Mouse (Mus musculus): ENCODE results near the gene Prpsap1. TPM values are rescaled to one million over a fixed set of nuclear protein-coding genes. Genes with fewer than 3 reads are reported as not detected.

Prpsap1 gene
- polyA plus RNA-seq, 1 experiment from 2014 or later, result 210 TPM

DNA sequence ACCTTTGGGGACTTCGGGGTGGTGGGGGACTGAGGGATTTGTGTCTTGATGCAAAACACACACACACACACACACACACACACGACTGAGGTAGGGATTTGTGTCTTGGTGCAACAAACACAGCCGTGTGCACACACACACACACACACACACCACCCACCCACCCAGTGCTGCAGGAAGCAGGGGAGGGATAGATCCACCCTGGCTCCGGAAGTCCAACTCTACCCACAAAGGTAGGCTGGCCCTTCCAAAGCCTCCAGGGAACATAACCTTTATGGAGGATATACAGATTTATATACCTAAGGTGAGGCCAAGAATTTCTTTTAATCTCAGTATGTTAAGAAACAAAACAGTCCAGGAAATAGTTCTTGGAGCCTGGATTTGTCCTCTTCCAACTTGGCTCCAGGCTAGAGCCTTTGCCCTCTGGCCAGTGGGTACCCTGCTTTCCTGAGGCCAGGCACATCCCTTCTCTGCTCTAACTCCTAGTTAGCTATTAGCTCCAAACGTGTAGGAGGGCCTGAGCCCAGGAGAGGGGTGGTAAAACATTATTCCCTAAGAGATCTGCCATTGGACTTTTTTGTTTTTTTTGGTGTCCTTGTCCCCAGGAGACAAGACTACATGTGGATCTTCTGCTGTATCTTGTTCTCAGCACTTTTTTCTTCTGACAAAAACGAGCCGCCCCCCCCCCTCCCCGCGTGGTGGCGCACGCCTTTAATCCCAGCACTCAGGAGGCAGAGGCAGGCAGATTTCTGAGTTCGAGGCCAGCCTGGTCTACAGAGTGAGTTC is 58.8 kb downstream of the Prpsap1 start:
- peaks cover 45% of the 10 kb centered on the region for H3K36me3 ChIP-seq
- peaks cover 3% of the 10 kb centered on the region; the same call in 1 of the 2 replicates for H3K27me3 ChIP-seq (ENCODE audit: insufficient read depth, poor library complexity, severe bottlenecking)
- 53% methylated on average over 12 of the region's 12 CpGs for WGBS
- H3K4me1 ChIP-seq (replicated peaks), result peaks cover 60% of the 10 kb centered on the region
- no peaks in the 10 kb centered on the region for H3K9me3 ChIP-seq
- DNase-seq (ENCODE audit: low spot score), result no peak
- peak overlapping the region; percentile 98 for H3K27ac ChIP-seq
- H3K4me3 ChIP-seq, result peak overlapping the region; percentile 99

DNA sequence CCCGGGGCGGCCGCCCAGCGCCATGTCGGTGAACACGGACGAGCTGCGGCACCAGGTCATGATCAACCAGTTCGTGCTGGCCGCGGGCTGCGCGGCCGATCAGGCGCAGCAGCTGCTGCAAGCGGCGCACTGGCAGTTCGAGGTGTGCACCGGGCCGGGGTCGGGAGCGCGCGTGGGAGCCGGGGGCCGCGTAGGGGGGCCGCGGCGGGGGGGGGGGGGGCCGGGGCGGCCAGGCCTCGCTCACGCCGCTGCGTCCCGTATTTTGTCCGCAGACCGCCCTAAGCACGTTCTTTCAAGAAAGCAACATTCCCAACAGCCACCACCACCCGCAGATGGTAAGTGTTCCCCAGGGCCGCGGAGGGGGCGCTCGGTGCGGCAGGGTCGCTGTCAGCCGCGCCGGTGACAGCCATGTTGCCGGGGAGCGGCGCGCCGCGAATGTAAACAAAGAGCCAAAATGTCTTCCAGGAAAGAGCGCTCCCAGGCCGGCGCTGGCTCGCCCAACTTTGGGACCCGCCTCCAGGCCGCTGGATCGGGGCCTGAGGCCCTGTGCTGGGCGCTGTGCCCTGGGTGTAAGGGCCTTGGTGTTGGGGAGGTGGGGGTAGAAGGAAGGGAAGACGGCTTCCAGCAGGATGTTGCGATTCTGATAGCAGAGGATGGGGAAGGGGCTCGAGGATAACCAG is 59.6 kb downstream of the Prpsap1 start:
- H3K4me1 ChIP-seq (replicated peaks), result peaks cover 61% of the 10 kb centered on the region

DNA sequence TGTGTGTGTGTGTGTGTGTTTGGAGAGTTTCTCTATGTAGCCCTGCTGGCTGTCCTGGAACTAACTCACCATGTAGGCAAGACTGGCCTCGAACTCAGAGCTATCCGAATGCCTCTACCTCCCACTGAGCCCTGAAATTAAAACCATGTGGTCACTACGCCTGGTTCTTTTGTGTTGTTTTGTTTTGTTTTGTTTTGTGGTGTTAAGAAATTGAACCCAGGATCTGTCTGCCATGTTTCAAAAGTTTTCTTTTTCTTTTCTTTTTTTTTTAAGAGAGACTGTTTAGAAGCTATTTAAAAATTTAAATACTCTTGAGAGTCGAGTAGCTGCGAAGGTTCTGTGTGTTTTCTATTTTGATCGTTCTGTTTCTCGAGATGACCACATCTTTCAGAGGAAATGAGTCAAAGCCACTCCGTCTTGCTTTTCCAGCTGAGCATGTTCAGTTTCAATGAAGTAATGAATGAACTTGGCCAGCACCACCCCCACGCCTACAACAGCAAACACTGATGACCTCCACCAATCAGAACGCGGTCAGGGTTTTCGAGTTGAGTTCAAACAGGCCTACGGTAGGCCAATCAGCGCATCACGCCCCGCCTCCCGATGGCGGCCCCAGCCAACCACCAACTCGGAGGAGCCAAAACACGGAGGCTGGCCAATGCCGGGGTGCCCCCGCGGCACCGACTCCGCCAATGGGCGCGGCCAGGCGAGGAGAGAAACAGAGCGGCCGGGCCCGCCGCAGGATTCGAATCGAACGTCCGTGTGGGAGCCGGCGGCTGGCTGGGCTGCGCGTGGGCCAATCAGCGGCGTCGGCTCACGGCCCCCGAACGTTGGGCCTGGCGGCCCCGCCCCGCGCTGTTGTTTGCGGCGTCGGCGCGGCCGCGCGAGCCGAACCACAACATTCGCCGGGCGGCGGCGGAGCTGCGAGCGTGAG is 60.4 kb downstream of the Prpsap1 start, which contains the start of gene Ubald2:
Gene Ubald2, plus strand, starts transcription at position 739 of the 931 bp plus-strand sequence.
- peak within 1 kb of the TSS; percentile 98 for H3K27ac ChIP-seq
- 2% methylated on average over 66 of the region's 66 CpGs for WGBS
- H3K4me3 ChIP-seq, result peak within 1 kb of the TSS; percentile 99
- no peaks in the 10 kb centered on the region for H3K9me3 ChIP-seq
- H3K27me3 ChIP-seq (ENCODE audit: insufficient read depth, poor library complexity, severe bottlenecking), result peaks cover 3% of the 10 kb centered on the region; the same call in 1 of the 2 replicates
- peak; percentile 100 for DNase-seq (ENCODE audit: low spot score)
- peaks cover 65% of the 10 kb centered on the region for H3K4me1 ChIP-seq (replicated peaks)
- H3K36me3 ChIP-seq, result peaks cover 30% of the 10 kb centered on the region

More for the DNA sequence above, 59.6 kb downstream of the Prpsap1 start:
- DNase-seq (ENCODE audit: low spot score), result peak; percentile 75
- Histone ChIP-seq H3K36me3 (peaks cover 37% of the 10 kb centered on the region), H3K4me3 (peak overlapping the region; percentile 99), H3K27ac (peak overlapping the region; percentile 98), H3K27me3 (ENCODE audit: insufficient read depth, poor library complexity, severe bottlenecking) (peaks cover 3% of the 10 kb centered on the region; the same call in 1 of the 2 replicates), H3K9me3 (no peaks in the 10 kb centered on the region)
- under 1% methylated on average over 66 of the region's 67 CpGs for WGBS

DNA sequence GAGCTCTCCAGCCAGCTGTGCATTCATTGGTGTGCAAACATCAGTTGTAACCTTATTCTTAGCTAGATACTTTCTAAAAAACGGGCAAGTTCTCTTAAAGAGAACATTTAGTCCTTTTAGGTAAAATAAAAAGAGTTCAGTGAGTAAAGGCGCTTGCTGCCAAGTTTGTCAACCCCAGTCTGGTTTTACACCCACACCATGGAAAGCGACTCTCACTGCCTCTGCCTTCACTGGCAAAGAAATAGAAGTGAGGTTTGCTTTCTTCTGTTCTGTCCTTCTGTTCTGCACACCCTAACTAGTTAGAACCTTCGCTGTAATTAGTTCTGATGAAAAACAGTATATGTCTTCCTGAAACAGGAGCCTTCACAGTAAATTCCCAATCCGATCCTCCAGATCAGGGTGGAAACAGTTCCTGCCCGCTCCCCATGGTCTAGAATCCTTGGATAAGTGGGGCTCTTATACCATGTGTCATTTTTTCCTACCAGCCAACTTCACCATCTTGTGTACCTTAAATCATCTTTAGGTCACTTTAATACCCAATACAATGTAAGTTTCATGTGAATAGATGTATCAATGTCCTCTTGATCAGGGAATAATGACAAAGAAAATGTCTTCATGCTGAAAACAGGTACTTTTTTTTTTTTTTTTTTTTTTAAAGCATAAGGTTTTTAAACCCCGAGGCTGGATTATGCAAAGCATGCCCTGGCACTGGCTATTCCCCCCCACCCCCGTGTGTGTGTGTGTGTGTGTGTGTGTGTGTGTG is 61.2 kb downstream of the Prpsap1 start:
- peaks cover 3% of the 10 kb centered on the region; the same call in 1 of the 2 replicates for H3K27me3 ChIP-seq (ENCODE audit: insufficient read depth, poor library complexity, severe bottlenecking)
- H3K36me3 ChIP-seq, result peaks cover 26% of the 10 kb centered on the region
- peak overlapping the region; percentile 78; the same call in 1 of the 2 replicates for H3K27ac ChIP-seq
- peaks cover 65% of the 10 kb centered on the region for H3K4me1 ChIP-seq (replicated peaks)
- DNase-seq (ENCODE audit: low spot score), result no peak
- 61% methylated on average over 8 of the region's 8 CpGs for WGBS
- peak overlapping the region; percentile 99; the same call in 1 of the 2 replicates for H3K4me3 ChIP-seq
- no peaks in the 10 kb centered on the region for H3K9me3 ChIP-seq

- 0 out of 2 replicates have a peak overlapping the region, but pooled peaks have one; percentile 35 for H3K27ac ChIP-seq
- H3K9me3 ChIP-seq, result no peaks in the 10 kb centered on the region
- H3K4me1 ChIP-seq (replicated peaks), result peaks cover 58% of the 10 kb centered on the region
- DNase-seq (ENCODE audit: low spot score), result no peak
- peaks cover 19% of the 10 kb centered on the region for H3K36me3 ChIP-seq
- H3K4me3 ChIP-seq, result no peak overlapping the region
- WGBS, result 61% methylated on average over 6 of the region's 6 CpGs
- H3K27me3 ChIP-seq (ENCODE audit: insufficient read depth, poor library complexity, severe bottlenecking), result peaks cover 3% of the 10 kb centered on the region; the same call in 1 of the 2 replicates
These were observed 61.9 kb downstream of the Prpsap1 start for GRCm38 (mm10) chr11:116432127-116432526.

DNA sequence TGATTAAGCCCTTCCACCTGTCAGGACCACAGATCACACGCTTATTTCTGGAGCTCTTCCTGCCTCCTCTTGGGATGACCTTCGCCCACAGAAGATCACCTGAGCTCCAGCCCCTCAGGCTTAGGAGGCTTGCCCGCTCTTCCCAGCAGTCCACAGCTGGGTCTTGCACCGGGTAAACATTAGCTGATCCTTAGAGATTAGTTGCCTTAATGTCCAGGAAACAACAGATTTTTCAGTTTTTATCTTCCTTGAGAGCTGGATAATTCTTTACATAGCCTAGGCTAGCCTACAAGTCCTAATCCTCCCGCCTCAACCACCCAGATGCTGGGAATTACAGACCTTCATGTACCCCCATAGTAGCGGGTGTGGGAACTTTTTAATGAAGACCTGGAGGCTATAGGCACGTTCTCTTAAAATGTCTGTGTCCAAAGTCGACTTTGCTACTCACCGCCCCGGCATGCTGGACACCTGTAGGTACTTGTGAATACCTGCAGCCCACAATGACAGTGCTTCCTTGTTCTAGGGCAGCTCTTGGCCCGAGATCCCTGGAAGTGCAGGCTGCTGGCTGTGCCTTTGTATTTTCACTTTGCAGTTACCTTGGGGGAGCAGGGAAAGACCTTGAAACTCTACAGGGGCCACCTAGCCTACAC is 62.4 kb downstream of the Prpsap1 start:
- peaks cover 52% of the 10 kb centered on the region for H3K4me1 ChIP-seq (replicated peaks)
- no peak for DNase-seq (ENCODE audit: low spot score)
- H3K27me3 ChIP-seq (ENCODE audit: insufficient read depth, poor library complexity, severe bottlenecking), result peaks cover 3% of the 10 kb centered on the region; the same call in 1 of the 2 replicates
- no peak overlapping the region for H3K4me3 ChIP-seq
- no peaks in the 10 kb centered on the region for H3K9me3 ChIP-seq
- WGBS, result 48% methylated on average over 11 of the region's 11 CpGs
- H3K27ac ChIP-seq, result no peak overlapping the region
- H3K36me3 ChIP-seq, result peaks cover 14% of the 10 kb centered on the region

DNA sequence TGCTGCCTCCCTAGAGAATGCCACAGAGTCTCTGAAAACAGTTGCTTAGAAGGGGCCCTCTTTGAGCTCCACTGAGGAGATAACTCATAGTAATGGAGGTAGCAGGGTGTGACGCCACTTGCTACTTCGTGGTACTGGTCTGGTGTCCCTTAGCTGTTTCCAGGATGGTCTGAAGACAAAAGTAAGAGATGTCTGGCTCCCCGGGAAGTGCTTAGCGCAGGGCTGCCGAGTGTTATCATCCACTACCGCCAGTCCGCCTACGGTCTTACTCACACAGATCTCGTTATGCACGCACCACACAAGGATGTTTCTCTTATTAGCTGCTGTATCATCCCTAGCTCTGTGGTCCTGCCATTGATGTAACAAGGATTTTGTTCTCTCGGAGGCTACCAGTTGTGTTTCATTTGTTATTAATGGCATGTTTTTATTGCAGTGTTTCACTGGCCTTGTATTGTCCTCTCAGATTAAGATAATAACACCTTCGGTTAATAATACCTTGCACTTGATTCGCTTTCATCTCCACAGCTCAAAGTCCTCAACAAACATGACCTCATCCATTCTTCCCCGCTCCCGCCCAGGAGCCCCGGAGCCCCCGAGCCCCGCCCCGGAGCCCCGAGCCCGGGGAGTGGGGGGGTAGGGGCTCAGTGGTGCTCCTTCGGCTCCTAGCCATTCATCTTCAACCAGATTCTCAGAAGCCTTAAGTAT is 63.1 kb downstream of the Prpsap1 start:
- DNase-seq (ENCODE audit: low spot score), result no peak
- H3K27ac ChIP-seq, result no peak overlapping the region
- no peak overlapping the region for H3K4me3 ChIP-seq
- peaks cover 46% of the 10 kb centered on the region for H3K4me1 ChIP-seq (replicated peaks)
- H3K9me3 ChIP-seq, result no peaks in the 10 kb centered on the region
- H3K27me3 ChIP-seq (ENCODE audit: insufficient read depth, poor library complexity, severe bottlenecking), result peaks cover 3% of the 10 kb centered on the region; the same call in 1 of the 2 replicates
- WGBS, result 47% methylated on average over 22 of the region's 22 CpGs
- peaks cover 7% of the 10 kb centered on the region for H3K36me3 ChIP-seq

- WGBS, result 83% methylated on average over 9 of the region's 9 CpGs
- peaks cover 3% of the 10 kb centered on the region; the same call in 1 of the 2 replicates for H3K27me3 ChIP-seq (ENCODE audit: insufficient read depth, poor library complexity, severe bottlenecking)
These were observed 64.0 kb downstream of the Prpsap1 start for GRCm38 (mm10) chr11:116429862-116430613.

DNA sequence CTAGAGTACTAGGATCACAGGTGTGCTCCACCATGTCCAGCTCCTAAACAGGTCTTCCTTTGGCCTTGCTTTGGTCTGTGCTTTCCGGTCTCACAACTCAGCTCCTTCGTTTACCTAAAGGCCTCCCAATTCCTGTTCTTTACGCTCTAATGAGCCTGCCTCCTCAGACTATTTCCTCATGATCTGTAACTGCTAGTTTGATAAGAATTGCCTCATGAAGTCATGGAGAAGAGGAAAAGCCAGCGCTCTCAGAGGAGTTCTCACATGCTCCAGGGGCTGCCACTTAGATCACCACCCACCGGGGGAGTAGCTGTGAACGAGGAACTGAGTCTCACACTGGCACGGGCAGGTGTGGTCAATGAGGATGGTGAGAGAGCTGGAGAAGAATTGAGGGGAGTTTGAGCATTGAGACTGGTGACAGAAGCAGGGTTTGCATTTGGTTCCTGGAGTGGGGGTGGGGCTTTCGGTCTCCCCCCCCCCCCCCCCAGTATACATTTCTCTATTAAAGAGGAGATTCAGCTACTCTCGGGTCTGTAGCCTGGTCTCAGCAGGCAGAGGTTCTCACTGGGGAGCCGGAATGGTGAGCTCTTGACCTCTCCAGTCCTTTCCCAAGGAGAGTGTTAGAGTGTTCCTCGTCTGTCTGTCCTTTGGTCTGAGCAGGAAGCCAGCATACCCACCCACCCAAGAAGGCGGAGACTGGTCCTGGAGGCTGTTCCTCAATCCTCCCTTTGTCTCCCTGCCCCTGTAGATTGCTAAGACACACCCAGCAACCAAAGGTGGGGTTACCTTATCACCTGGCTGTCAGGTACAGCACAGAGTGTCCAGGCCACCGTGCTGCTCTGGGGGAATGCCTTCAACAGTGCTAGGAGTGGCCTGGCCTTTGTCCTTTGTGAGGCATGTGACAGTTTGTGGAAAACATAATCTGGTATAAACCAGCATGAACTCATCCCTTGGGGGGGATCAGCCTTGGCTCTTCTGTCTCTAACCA is 64.8 kb downstream of the Prpsap1 start:
- Histone ChIP-seq H3K4me3 (no peak overlapping the region), H3K27ac (peak overlapping the region; percentile 45; the same call in 1 of the 2 replicates), H3K9me3 (no peaks in the 10 kb centered on the region), H3K36me3 (no peaks in the 10 kb centered on the region), H3K27me3 (ENCODE audit: insufficient read depth, poor library complexity, severe bottlenecking) (peaks cover 3% of the 10 kb centered on the region; the same call in 1 of the 2 replicates), H3K4me1 (replicated peaks) (peaks cover 34% of the 10 kb centered on the region)
- DNase-seq (ENCODE audit: low spot score), result no peak
- 54% methylated on average over 13 of the region's 13 CpGs for WGBS

More at GRCm38 (mm10) chr11:116429862-116430613, 64.0 kb downstream of the Prpsap1 start:
- Histone ChIP-seq H3K27ac (0 out of 2 replicates have a peak overlapping the region, but pooled peaks have one; percentile 45), H3K36me3 (no peaks in the 10 kb centered on the region), H3K4me1 (replicated peaks) (peaks cover 37% of the 10 kb centered on the region), H3K9me3 (no peaks in the 10 kb centered on the region), H3K4me3 (no peak overlapping the region)
- DNase-seq (ENCODE audit: low spot score), result no peak
